Mouse (Mus musculus): Measurements from ENCODE around the gene Sdc3.

DNA sequence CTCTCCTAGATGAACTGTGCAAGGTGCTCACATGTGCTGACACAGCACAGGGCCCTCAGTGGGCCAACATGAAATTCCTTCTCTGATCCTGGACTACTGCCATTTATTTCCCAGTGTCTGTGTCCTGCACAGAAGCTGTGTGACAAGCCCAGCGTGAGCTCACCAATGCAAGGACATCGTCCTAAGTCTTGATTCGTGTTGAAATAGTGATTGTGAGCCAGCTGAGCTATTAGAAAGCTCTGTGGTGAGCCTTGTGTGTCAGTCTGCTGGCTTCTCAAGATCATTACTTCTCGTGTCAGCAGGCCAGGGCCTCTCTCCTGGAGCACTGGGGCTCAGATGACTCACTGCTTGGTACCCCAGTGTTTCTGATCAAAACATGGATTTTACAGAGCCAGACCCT lies 18.4 kb upstream of the Sdc3 start:
- no peak for TF ChIP-seq CTCF (IDR thresholded peaks at IDR 0.05; ENCODE audit: control insufficient read depth, insufficient read depth, insufficient replicate concordance, low read depth, low read length)
- no peak for TF ChIP-seq POLR2A (IDR thresholded peaks at IDR 0.05; ENCODE audit: control insufficient read depth, low read depth, low read length)

Measured in testis, adult 2 months (tissue).